Mouse (Mus musculus) effector memory CD4-positive, alpha-beta T cell, adult 7 months (primary cell): ENCODE results near the gene Lpar2. TPM values are rescaled to one million over a fixed set of nuclear protein-coding genes. Genes with fewer than 3 reads are reported as not detected.

Experiments
- polyA plus RNA-seq: library from polyadenylated mRNA; unstranded; fragments of 100-300 nt; shearing (Covaris generic); gene quantifications from one replicate; pipeline ENCODE4 v1.2.1, GENCODE M21; 2017

Gene Lpar2
- polyA plus RNA-seq, result not detected

GRCm38 (mm10) chr8:69822386-69823191 is at the start of gene Lpar2:
Lpar2 (plus strand) TSS chr8:69822429.

GRCm38 (mm10) chr8:69774503-69775148 is 47.6 kb upstream of the Lpar2 start, which contains the start of gene Gm20422:
Gm20422 (minus strand) TSS chr8:69774886.

GRCm38 (mm10) chr8:69790773-69791367 is 31.4 kb upstream of the Lpar2 start, which contains the start of the genes Atp13a1 and Zfp866:
Atp13a1 (plus strand) TSS chr8:69791163.
Zfp866 (minus strand) TSS chr8:69791178.

GRCm38 (mm10) chr8:69808094-69808863 is 13.9 kb upstream of the Lpar2 start, which contains the start of gene Gmip:
Gmip (plus strand) TSS chr8:69808679.

GRCm38 (mm10) chr8:69832298-69832853 is 10.1 kb downstream of the Lpar2 start, which contains the start of gene Pbx4:
Pbx4 (plus strand) TSS chr8:69832491.

Other genes starting within 250 kb of the Lpar2 start
- 47.4 TPM for gene Zfp868, start 196.9 kb upstream of the Lpar2 start, polyA plus RNA-seq
- gene Zfp964, start 167.9 kb upstream of the Lpar2 start, polyA plus RNA-seq, result not detected
- gene Zfp869, start 111.7 kb upstream of the Lpar2 start, polyA plus RNA-seq, result 100 TPM
- gene Zfp963, start 72.5 kb upstream of the Lpar2 start, polyA plus RNA-seq, result 3.4 TPM
- not detected for gene Gm20422, start 47.5 kb upstream of the Lpar2 start, polyA plus RNA-seq
- 83.2 TPM for gene Atp13a1, start 31.3 kb upstream of the Lpar2 start, polyA plus RNA-seq
- 17.8 TPM for gene Zfp866, start 31.3 kb upstream of the Lpar2 start, polyA plus RNA-seq
- gene Gmip, start 13.8 kb upstream of the Lpar2 start, polyA plus RNA-seq, result 130 TPM
- gene Pbx4, start 10.1 kb downstream of the Lpar2 start, polyA plus RNA-seq, result 15.9 TPM
- not detected for gene Cilp2, start 65.3 kb downstream of the Lpar2 start, polyA plus RNA-seq
- gene Tssk6, start 79.8 kb downstream of the Lpar2 start, polyA plus RNA-seq, result 1.4 TPM
- 112 TPM for gene Ndufa13, start 80.1 kb downstream of the Lpar2 start, polyA plus RNA-seq
- gene Yjefn3, start 80.3 kb downstream of the Lpar2 start, polyA plus RNA-seq, result not detected
- 133 TPM for gene Gatad2a, start 174.0 kb downstream of the Lpar2 start, polyA plus RNA-seq
- 109 TPM for gene Mau2, start 220.3 kb downstream of the Lpar2 start, polyA plus RNA-seq
- 49.0 TPM for gene Sugp1, start 220.4 kb downstream of the Lpar2 start, polyA plus RNA-seq